Comparison of ENCODE assay signal across 8 mouse cellular contexts in the genomic region with DNA sequence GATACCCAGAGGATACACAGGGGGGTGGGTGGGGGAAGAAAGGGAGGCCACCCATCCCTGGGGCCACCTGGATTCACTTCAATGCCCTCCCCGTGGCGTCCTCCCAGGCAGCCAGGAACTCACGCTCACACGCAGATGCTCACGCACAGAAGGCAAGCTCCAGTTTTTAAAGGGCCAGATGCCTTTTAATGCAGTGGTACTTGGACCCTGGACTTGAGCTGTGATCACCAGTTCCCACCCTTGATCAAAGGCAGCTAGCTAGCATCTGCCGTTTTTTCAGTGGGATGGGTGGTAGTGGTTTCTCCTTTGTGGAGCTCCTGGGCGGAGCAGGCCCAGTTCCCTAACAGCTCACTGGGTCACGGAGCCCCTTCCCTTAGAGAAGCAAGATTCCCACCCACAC. TPM values are rescaled to one million over a fixed set of nuclear protein-coding genes. Genes with fewer than 3 reads are reported as not detected.
DNase-seq lines count a peak whose midpoint lies in the region; ATAC-seq and TF ChIP-seq lines count a peak whose summit lies in the region.

No protein-coding gene starts in this region.

- 15% methylated on average over 8 of the region's 8 CpGs for WGBS in lung, embryonic 16.5 days
- WGBS in heart, embryonic 10.5 days = 17% methylated on average over 8 of the region's 8 CpGs
- WGBS in midbrain, embryonic 12.5 days = 11% methylated on average over 8 of the region's 8 CpGs

- no peak for DNase-seq in lung, adult 18-20 months
- DNase-seq in cerebellum, adult 9-10 months = peak; percentile 89
- no peak for DNase-seq in heart, embryonic 10.5 days (ENCODE audit: low spot score)
- peak; percentile 72 to 77 for DNase-seq in layer of hippocampus, adult 2 months (ENCODE audit: low spot score in 2 of 2)
- peak; percentile 41 for DNase-seq in thymus, postnatal 25 days
- no peak for DNase-seq in T-cell, adult 2 months (ENCODE audit: low spot score)

- peak overlapping the region; percentile 53 for H3K4me3 ChIP-seq in lung, embryonic 16.5 days (ENCODE audit: low read length)
- H3K4me3 ChIP-seq in heart, embryonic 10.5 days = peak overlapping the region; percentile 63
- peak overlapping the region; percentile 63 for H3K4me3 ChIP-seq in layer of hippocampus, adult 2 months
- peak overlapping the region; percentile 58 for H3K4me3 ChIP-seq in midbrain, embryonic 12.5 days

- no peaks in the 10 kb centered on the region for H3K9me3 ChIP-seq in lung, embryonic 16.5 days (ENCODE audit: control insufficient read depth, low read length)
- no peaks in the 10 kb centered on the region for H3K9me3 ChIP-seq in heart, embryonic 10.5 days
- H3K9me3 ChIP-seq in midbrain, embryonic 12.5 days = no peaks in the 10 kb centered on the region

- H3K9ac ChIP-seq in lung, embryonic 16.5 days (ENCODE audit: low read length) = peak overlapping the region; percentile 54
- peak overlapping the region; percentile 71 for H3K9ac ChIP-seq in midbrain, embryonic 12.5 days (replicated peaks)

- no peaks in the 10 kb centered on the region for H3K27me3 ChIP-seq in lung, embryonic 16.5 days (ENCODE audit: control insufficient read depth, insufficient read depth, low read depth, low read length)
- no peaks in the 10 kb centered on the region for H3K27me3 ChIP-seq in heart, embryonic 10.5 days (ENCODE audit: insufficient read depth, poor library complexity, severe bottlenecking)
- H3K27me3 ChIP-seq in midbrain, embryonic 12.5 days = no peaks in the 10 kb centered on the region; the same call in 1 of the 2 replicates

- H3K4me1 ChIP-seq in lung, embryonic 16.5 days (replicated peaks; ENCODE audit: control insufficient read depth, insufficient read depth, low read length) = peaks cover 20% of the 10 kb centered on the region
- peaks cover 61% of the 10 kb centered on the region for H3K4me1 ChIP-seq in heart, embryonic 10.5 days
- peaks cover 60% of the 10 kb centered on the region for H3K4me1 ChIP-seq in midbrain, embryonic 12.5 days

- H3K4me2 ChIP-seq in lung, embryonic 16.5 days (ENCODE audit: low read depth, low read length) = peak overlapping the region; percentile 64
- peak overlapping the region; percentile 85 for H3K4me2 ChIP-seq in midbrain, embryonic 12.5 days (replicated peaks)

- no peak overlapping the region for H3K27ac ChIP-seq in lung, embryonic 16.5 days (ENCODE audit: low read length)
- H3K27ac ChIP-seq in heart, embryonic 10.5 days = peak overlapping the region; percentile 77
- peak overlapping the region; percentile 97 for H3K27ac ChIP-seq in layer of hippocampus, adult 2 months
- peak overlapping the region; percentile 84 for H3K27ac ChIP-seq in midbrain, embryonic 12.5 days (replicated peaks)

- TF ChIP-seq CTCF in layer of hippocampus, adult 2 months (conservative IDR thresholded peaks at IDR 0.05) = no peak

- H3K36me3 ChIP-seq in lung, embryonic 16.5 days (ENCODE audit: control insufficient read depth, insufficient read depth, low read length) = peaks cover 12% of the 10 kb centered on the region
- peaks cover 52% of the 10 kb centered on the region for H3K36me3 ChIP-seq in heart, embryonic 10.5 days
- H3K36me3 ChIP-seq in midbrain, embryonic 12.5 days = peaks cover 44% of the 10 kb centered on the region

- ATAC-seq in lung, embryonic 16.5 days (ENCODE audit: low read depth) = no peak
- no peak for ATAC-seq in midbrain, embryonic 12.5 days (ENCODE audit: low FRiP score, low read depth)

RNA-seq across cellular contexts. Expression of a gene that starts 3.2 kb away (rescaled TPM):
- polyA plus RNA-seq in lung, embryonic 16.5 days (2015; fragmentation: Nextera tagmentation; extraction: Ambion mirVana) = 21.7 and 24.5 TPM in 2 replicates
- 22.6 and 30.8 TPM in 2 replicates for polyA plus RNA-seq in heart, embryonic 10.5 days (2016; fragmentation: Nextera tagmentation; extraction: Ambion mirVana)
- total RNA-seq in layer of hippocampus, adult 2 months (2021) = 100 to 1,000 TPM; 338 to 343 TPM
- polyA plus RNA-seq in midbrain, embryonic 12.5 days (2016; fragmentation: Nextera tagmentation; extraction: Ambion mirVana) = 52.6 and 52.7 TPM in 2 replicates

RNA-seq across cellular contexts. Expression of a gene that starts 5.2 kb away (rescaled TPM):
- 0.79 TPM in 2 replicates for polyA plus RNA-seq in lung, embryonic 16.5 days (2015; fragmentation: Nextera tagmentation; extraction: Ambion mirVana)
- 13.7 and 23.5 TPM in 2 replicates for polyA plus RNA-seq in heart, embryonic 10.5 days (2016; fragmentation: Nextera tagmentation; extraction: Ambion mirVana)
- total RNA-seq in layer of hippocampus, adult 2 months (2021) = 100 to 1,000 TPM; 251 to 263 TPM
- 19.3 and 22.7 TPM in 2 replicates for polyA plus RNA-seq in midbrain, embryonic 12.5 days (2016; fragmentation: Nextera tagmentation; extraction: Ambion mirVana)

RNA-seq across cellular contexts. Expression of a gene that starts 9.4 kb away (rescaled TPM):
- 14.4 and 15.4 TPM in 2 replicates for polyA plus RNA-seq in lung, embryonic 16.5 days (2015; fragmentation: Nextera tagmentation; extraction: Ambion mirVana)
- 18.0 and 18.2 TPM in 2 replicates for polyA plus RNA-seq in heart, embryonic 10.5 days (2016; fragmentation: Nextera tagmentation; extraction: Ambion mirVana)
- total RNA-seq in layer of hippocampus, adult 2 months (2021) = 1 to 10 TPM; 1.1 to 1.7 TPM
- 9.6 and 12.3 TPM in 2 replicates for polyA plus RNA-seq in midbrain, embryonic 12.5 days (2016; fragmentation: Nextera tagmentation; extraction: Ambion mirVana)

RNA-seq across cellular contexts. Expression of a gene that starts 12.7 kb away (rescaled TPM):
- polyA plus RNA-seq in lung, embryonic 16.5 days (2015; fragmentation: Nextera tagmentation; extraction: Ambion mirVana) = 1,124 and 1,266 TPM in 2 replicates
- polyA plus RNA-seq in heart, embryonic 10.5 days (2016; fragmentation: Nextera tagmentation; extraction: Ambion mirVana) = 882 and 900 TPM in 2 replicates
- total RNA-seq in layer of hippocampus, adult 2 months (2021) = 100 to 1,000 TPM; 548 to 575 TPM
- 884 and 899 TPM in 2 replicates for polyA plus RNA-seq in midbrain, embryonic 12.5 days (2016; fragmentation: Nextera tagmentation; extraction: Ambion mirVana)

RNA-seq across cellular contexts. Expression of a gene that starts 20.5 kb away (rescaled TPM):
- polyA plus RNA-seq in lung, embryonic 16.5 days (2015; fragmentation: Nextera tagmentation; extraction: Ambion mirVana) = 54.0 and 57.0 TPM in 2 replicates
- 29.5 and 37.4 TPM in 2 replicates for polyA plus RNA-seq in heart, embryonic 10.5 days (2016; fragmentation: Nextera tagmentation; extraction: Ambion mirVana)
- total RNA-seq in layer of hippocampus, adult 2 months (2021) = 10 to 100 TPM; 42.1 to 45.1 TPM
- polyA plus RNA-seq in midbrain, embryonic 12.5 days (2016; fragmentation: Nextera tagmentation; extraction: Ambion mirVana) = 47.0 and 48.2 TPM in 2 replicates

Comparison
In these comparisons a context has a peak if more than half of its experiments do, and no peak if none do; other contexts are left out.
1. DNase-seq: peak in cerebellum, adult 9-10 months (single experiment), layer of hippocampus, adult 2 months (2 of 2) and thymus, postnatal 25 days (single experiment); none in lung, adult 18-20 months (0 of 2), heart, embryonic 10.5 days (single experiment) and T-cell, adult 2 months (single experiment).
2. Peak in every context shown above with its lines, with median percentiles within 50 percentile points of each other: H3K4me3 ChIP-seq.